Mouse (Mus musculus) hindlimb bud, embryonic 11.5 days (tissue): Measurements from ENCODE around the gene Mmab.

ENCODE experiments used
- DNase-seq: peaks from one replicate; pipeline ENCODE4 v3.0.0-alpha.2; 2012; ENCODE audit warnings: low read depth, low spot score; ENCODE audit errors: extremely low spot score

Gene Mmab

GRCm38 (mm10) chr5:114429781-114430180 lies 14.1 kb downstream of the Mmab start:
- no peak for DNase-seq

GRCm38 (mm10) chr5:114428621-114429020 lies 15.2 kb downstream of the Mmab start:
- no peak for DNase-seq

- DNase-seq: no peak
Observed at GRCm38 (mm10) chr5:114426732-114427131, 17.1 kb downstream of the Mmab start.

- DNase-seq: no peak
Observed at GRCm38 (mm10) chr5:114423961-114424360, 19.9 kb downstream of the Mmab start.

- no peak for DNase-seq
Observed at GRCm38 (mm10) chr5:114422591-114422990, 21.3 kb downstream of the Mmab start.

- no peak for DNase-seq
Observed at GRCm38 (mm10) chr5:114421561-114422298, 22.1 kb downstream of the Mmab start.

GRCm38 (mm10) chr5:114418541-114418940 lies 25.3 kb downstream of the Mmab start:
- DNase-seq: no peak

- DNase-seq: no peak
Observed at GRCm38 (mm10) chr5:114416855-114417254, 27.0 kb downstream of the Mmab start.

GRCm38 (mm10) chr5:114415606-114416005 lies 28.3 kb downstream of the Mmab start:
- no peak for DNase-seq

GRCm38 (mm10) chr5:114413067-114413735 lies 30.7 kb downstream of the Mmab start:
- DNase-seq: no peak

GRCm38 (mm10) chr5:114412361-114412998 lies 31.4 kb downstream of the Mmab start:
- no peak for DNase-seq

GRCm38 (mm10) chr5:114410429-114410828 lies 33.4 kb downstream of the Mmab start:
- no peak for DNase-seq

- no peak for DNase-seq
Observed at GRCm38 (mm10) chr5:114408846-114409245, 35.0 kb downstream of the Mmab start.

- DNase-seq: no peak
Observed at GRCm38 (mm10) chr5:114407810-114408209, 36.0 kb downstream of the Mmab start.

GRCm38 (mm10) chr5:114407269-114407668 lies 36.6 kb downstream of the Mmab start:
- DNase-seq: no peak

- DNase-seq: no peak
Observed at GRCm38 (mm10) chr5:114406592-114406991, 37.3 kb downstream of the Mmab start.

- no peak for DNase-seq
Observed at GRCm38 (mm10) chr5:114393169-114393568, 50.7 kb downstream of the Mmab start.

- DNase-seq: no peak
Observed at GRCm38 (mm10) chr5:114384448-114384847, 59.4 kb downstream of the Mmab start.

GRCm38 (mm10) chr5:114383184-114383904 lies 60.5 kb downstream of the Mmab start:
- no peak for DNase-seq
